Mouse (Mus musculus) megakaryocyte, embryonic 14.5 days (primary cell): ENCODE measurements around the gene Phyh.

Experiments used
- FLI1 ChIP-seq: IDR thresholded peaks from 2 replicates; pipeline ENCODE4 v1.6.1; 2012; ENCODE audit warnings: low read length, inconsistent platforms, mixed read lengths
- GATA1 ChIP-seq: IDR thresholded peaks from 3 replicates; pipeline ENCODE4 v1.6.1; 2012; ENCODE audit warnings: mixed read lengths, low read length, inconsistent platforms, borderline replicate concordance

DNA sequence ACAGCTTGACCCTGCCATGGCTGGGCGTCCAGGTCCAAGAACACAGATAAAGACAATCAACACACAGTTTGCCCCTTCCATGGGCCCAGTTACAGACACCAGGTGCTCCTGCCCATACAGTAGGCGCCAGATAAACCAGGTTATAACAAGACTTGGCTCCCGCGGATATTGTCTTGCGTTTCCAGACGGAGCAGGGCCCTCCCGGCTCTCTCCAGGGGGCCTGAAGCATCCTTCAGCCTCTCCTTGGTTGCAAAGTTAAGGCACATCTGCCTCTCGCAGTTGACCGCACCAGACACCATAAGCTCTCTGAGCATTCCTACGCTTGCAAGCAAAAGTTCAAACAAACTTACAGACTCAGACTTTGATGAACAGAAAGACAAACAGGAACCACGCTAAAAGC lies 22.0 kb downstream of the Phyh start:
- no peak for TF ChIP-seq FLI1
- no peak for TF ChIP-seq GATA1
